Mouse (Mus musculus): ENCODE measurements around the gene Cckbr. TPM values are rescaled to one million over a fixed set of nuclear protein-coding genes. Genes with fewer than 3 reads are reported as not detected.

Gene Cckbr
- total RNA-seq, 2 experiments from 2014 or later = not detected

DNA sequence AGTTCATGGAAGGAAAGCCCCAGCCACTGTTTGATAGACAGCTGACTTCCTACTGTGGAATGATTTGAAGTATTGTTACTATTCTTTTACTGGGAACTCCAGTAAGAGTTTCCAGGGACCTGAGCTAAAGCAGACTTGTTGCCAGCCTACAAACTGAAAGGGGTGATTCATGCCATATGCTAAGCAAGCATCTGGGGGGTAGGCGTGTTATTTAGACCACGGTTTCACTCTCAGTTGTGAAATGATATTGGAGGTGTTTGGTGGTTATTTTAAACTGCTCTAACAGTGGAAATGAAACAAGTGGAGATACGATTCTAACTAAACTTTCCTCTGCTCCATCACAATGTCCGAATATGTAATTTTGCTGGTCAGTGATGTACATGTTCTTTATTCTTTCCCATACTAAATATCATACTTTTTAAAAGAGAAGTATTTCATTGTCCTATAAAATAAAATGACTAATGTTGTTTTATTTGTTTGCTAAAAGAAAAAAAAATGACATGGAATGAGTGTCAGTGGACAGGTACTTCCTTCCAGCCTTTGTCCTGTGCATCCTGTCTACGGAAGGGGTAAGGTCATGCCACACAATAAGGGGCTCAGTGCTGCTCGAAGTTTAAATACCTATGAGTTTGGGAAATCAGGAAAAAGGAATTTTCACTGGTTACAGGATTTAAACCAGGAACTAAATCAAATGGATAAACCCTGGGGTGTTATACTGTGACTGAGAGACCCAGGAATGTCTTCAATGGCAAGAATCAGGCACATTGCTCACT, 61.8 kb downstream of the Cckbr start:
- DNase-seq (ENCODE audit: low spot score) = no peak

DNA sequence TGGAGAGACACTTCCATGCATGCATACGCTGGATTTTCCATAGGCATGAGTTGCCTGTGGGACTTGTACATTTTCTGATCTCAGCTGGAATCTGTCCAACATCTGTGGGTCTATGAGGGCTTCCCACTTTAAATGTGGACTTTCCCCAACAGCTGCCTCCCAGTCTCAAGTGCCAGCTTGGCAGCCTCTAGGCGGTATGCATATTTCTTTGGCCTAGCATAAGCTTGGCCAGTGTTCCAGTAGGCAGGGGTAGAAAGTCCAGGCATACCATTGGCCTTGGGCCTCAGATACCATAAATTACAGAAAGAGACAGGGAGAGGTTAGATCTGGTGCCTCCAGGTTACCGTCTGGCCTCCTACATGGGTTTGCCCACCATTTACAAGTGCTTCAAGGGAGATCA, 72.3 kb downstream of the Cckbr start:
- no peak for DNase-seq (ENCODE audit: low spot score)

- DNase-seq (ENCODE audit: low spot score) = no peak
Measured at GRCm38 (mm10) chr7:105498854-105499492, 73.4 kb downstream of the Cckbr start.

DNA sequence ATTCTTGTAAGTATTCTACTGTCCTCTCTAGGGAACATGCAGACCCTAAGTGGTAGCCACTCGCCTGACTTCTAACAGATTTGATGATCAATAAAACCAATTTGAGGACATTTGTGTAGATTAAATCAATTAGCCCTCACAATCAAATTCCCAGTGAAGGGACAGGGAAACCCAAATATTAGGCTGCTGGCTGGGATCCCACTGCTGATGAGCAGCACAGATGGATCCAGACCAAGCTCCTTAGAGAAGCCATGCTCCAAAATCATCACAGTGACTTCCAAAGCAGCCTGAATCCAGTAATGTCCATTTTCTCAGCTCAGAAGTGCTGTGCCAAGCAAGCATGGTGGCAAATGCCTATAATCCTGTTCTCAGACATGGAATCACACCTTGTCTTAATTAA, 74.1 kb downstream of the Cckbr start:
- DNase-seq (ENCODE audit: low spot score) = no peak

DNA sequence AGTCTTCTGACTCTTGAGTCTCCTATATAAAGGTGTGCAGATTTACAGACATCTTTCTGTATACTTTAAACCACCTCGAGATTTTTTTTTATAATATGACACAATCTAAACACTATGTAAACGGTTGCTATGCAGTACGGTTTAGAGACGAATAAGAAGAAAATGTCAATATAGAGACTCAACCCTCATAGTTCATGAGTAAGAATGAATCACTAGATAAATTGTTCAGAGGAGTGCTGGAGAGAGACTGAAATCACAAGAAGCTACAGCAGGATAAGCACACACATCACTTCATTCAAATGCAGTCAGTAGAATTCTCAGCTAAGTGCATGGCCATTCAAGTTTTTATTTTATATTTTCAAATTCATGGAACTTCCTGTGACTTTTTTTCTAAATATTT, 76.5 kb downstream of the Cckbr start:
- DNase-seq (ENCODE audit: low spot score) = no peak

DNA sequence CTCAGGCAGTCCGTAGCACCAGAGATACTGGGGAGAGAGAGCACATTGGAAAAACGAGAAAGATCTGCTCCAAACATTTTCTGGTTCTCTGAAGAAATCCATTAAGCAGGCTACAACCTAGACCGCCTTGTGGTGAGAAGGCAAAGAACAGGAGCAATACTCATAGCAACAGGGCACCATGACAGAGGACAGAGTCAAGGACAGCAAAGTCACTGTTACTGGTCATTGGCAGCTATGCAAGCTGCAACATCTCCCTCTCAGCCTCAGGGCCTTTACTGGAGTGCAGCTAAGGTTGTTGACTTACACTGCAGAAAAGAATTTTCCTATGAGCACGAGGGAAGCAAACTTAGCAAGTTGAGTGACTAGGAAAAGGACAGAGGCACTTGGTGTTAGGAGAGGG, 81.7 kb downstream of the Cckbr start:
- DNase-seq (ENCODE audit: low spot score) = no peak

DNA sequence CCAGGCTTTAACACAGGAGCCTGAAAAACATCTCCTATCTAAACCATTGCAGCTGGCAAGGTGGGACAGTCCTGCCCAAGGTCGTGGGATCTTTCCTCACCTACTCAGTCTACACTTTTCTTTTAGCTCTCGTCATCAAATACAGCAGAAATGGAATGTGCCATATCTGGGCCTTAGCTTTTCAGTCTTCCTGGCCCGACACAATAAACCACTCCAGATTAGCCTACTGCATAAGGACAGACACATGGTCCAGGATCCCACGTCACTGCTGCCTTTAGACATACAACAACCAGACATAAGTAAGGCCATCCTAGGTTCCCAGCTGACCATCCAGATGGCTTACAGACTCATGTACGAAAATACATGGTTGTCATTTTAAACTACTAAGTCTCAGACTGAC, 84.6 kb downstream of the Cckbr start:
- DNase-seq (ENCODE audit: low spot score) = no peak

DNA sequence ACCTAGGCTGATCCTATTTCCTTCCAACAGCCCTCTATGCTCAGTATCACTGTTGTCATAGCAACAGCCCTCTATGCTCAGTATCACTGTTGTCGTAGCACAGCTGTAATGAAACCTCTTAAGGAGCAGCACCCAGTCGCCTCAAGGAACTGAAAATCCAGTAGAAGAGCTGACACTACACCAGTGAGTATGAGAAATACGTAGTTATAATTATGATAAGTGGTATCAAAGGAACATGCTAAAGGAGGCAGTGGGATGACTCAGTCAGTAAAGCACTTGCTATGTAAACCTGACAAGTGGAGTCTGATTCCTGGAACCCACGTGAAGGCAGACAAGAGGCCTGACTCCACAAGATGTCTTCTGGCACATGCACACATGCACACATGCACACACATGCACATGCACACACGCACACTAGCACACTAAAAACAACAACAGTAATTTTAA, 88.3 kb downstream of the Cckbr start:
- no peak for DNase-seq (ENCODE audit: low spot score)

DNA sequence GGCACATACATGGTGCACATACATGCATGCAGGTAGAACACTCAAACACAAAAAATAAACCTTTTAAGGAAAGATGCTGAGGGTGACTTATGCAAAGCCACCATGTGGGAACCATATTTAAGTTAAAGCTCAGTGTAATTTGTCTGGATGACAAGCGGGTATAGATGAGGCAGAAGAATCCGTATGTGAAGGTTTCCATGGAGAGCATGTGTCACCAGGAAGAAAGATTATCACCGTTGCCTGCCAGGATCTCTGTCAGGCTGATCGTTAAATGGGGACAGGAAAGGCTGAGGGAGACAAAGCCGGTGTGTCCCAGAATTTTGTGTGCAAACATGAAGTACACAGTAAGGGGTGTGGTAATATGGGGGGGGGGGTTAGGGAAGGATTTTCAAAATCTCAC, 89.0 kb downstream of the Cckbr start:
- no peak for DNase-seq (ENCODE audit: low spot score)

DNA sequence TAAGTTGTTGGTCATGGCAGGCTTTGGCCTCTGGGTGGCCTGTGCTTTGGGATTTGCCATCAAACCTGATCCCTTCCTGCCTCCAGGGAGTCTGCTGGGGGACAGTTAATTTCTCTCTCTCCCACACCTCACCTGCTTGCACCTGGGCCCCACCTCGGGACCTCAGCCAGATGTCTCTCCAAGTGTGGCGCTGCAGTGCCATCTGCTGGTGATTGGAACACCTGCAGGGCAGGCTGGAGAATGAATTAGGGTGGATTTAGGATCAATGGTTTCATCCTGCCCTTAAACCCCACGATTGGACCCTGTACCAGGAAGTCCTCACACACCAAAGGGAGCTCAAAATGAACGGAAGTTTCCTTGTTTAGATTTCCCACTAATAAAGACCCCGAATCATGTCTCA, 89.6 kb downstream of the Cckbr start:
- peak; percentile 43 for DNase-seq (ENCODE audit: low spot score)

DNA sequence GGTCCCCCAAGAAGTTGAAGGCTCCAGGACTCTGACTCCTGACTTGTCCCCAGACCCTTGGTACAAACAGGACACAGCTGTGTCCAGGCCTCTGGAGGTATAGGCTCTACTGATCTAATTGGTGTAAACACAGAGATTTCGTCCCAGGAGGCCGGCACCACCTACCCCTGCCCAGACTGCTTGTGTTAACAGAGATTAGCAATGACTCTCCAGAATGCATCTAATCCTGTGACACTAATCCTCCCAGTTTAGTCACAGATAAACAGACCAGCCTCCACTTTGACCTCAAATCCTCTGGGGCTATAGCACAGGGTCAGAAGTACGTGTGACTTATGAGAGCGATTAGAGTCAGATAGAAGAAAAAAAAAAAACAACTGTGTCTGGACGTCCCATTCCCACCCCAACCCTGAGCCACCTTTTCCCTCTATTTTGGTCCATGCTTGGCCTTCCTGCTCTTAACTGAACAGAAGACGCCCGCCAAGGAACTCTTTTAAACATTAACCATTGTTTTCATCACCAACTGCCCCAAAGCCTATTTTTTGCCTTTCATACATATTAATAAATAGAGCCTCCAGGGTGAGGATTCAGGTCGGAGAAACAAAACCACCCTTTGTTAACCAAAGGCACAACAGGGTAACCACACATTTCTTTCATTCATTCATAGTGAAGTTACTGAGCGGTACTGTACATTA, 91.3 kb downstream of the Cckbr start:
- no peak for DNase-seq (ENCODE audit: low spot score)

DNA sequence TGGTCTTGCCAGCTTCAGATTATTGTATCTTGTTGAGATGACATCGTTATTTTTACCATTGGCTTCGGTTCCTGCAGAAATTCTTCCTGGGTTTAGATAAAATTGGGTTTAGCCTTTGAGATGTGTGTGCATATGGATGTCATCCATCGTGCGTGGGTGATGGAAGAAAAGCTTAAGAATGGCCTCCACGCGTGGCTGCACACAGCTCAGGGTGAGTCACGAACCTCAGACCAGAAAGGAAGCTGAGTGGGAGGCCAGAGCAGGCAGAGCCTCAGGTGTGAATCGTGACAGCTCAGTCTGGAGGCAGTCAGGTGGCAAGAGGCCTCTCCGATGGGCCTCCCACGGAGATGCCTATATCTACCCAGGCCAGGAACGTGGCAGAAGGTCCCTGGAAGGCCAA, 93.8 kb downstream of the Cckbr start:
- DNase-seq (ENCODE audit: low spot score) = no peak

DNA sequence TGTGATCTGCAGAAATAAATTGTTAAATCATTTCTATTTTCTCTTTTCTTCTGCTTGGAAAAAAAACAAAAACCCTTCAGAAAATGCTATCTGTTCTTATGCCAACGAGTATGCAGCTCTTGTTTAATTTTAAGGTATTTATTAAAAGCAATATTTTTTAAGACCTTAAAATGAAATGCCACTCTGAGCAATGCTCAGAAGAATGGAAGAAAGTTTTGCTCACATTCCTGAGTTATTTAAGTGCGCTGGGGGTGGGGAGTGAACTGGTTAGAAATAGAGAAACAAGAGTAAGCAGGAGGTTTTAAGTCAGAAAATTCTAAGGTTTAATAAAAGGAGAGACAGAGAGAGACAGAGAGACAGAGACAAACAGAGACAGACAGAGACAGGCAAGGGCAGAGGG, 94.2 kb downstream of the Cckbr start:
- no peak for DNase-seq (ENCODE audit: low spot score)

GRCm38 (mm10) chr7:105520201-105520600, 94.7 kb downstream of the Cckbr start:
- no peak for DNase-seq (ENCODE audit: low spot score)

Other genes with a start within 250 kb of the Cckbr start
- gene Olfr685, start 239.7 kb upstream of the Cckbr start, total RNA-seq (2021) = not detected
- not detected for gene Olfr686, start 218.2 kb upstream of the Cckbr start, total RNA-seq (2021)
- gene Olfr688, start 137.6 kb upstream of the Cckbr start, total RNA-seq (2021) = not detected
- not detected for gene Olfr689, start 114.6 kb upstream of the Cckbr start, total RNA-seq (2021)
- not detected for gene Olfr690, start 91.6 kb upstream of the Cckbr start, total RNA-seq (2021)
- gene Olfr691, start 83.5 kb upstream of the Cckbr start, total RNA-seq (2021) = not detected
- gene Olfr692, start 57.5 kb upstream of the Cckbr start, total RNA-seq (2021) = not detected
- not detected for gene Gm5901, start 50.7 kb upstream of the Cckbr start, total RNA-seq (2021)
- 10 to 100 TPM; 11.0 to 12.2 TPM for gene Fam160a2, start 25.7 kb upstream of the Cckbr start, total RNA-seq (2021)
- not detected for gene Cnga4, start 21.2 kb upstream of the Cckbr start, total RNA-seq (2021)
- gene Cavin3, start 56.6 kb downstream of the Cckbr start, total RNA-seq (2021) = 10 to 100 TPM in 1 of 2 experiments, 1 to 10 TPM in 1; 9.1 to 13.0 TPM
- 10 to 100 TPM; 49.7 to 53.4 TPM for gene Smpd1, start 128.6 kb downstream of the Cckbr start, total RNA-seq (2021)
- 1 to 10 TPM; 7.4 to 7.5 TPM for gene Apbb1, start 155.9 kb downstream of the Cckbr start, total RNA-seq (2021)
- gene Hpx, start 174.4 kb downstream of the Cckbr start, total RNA-seq (2021) = 1 to 10 TPM in 1 of 2 experiments, not detected in 1; 1.6 TPM
- gene Trim3, start 207.8 kb downstream of the Cckbr start, total RNA-seq (2021) = 10 to 100 TPM; 12.6 to 13.8 TPM
- gene Timm10b, start 214.3 kb downstream of the Cckbr start, total RNA-seq (2021) = 10 to 100 TPM; 58.3 to 59.7 TPM
- gene Arfip2, start 214.7 kb downstream of the Cckbr start, total RNA-seq (2021) = 1 to 10 TPM; 5.3 to 7.4 TPM
- under 1 TPM; 0.57 to 0.98 TPM for gene Gm45799, start 214.8 kb downstream of the Cckbr start, total RNA-seq (2021)
- under 1 TPM; 0.14 to 0.33 TPM for gene Dnhd1, start 225.1 kb downstream of the Cckbr start, total RNA-seq (2021)